Mouse (Mus musculus): Measurements from ENCODE around the gene Tbc1d22a.

Gene Tbc1d22a

DNA sequence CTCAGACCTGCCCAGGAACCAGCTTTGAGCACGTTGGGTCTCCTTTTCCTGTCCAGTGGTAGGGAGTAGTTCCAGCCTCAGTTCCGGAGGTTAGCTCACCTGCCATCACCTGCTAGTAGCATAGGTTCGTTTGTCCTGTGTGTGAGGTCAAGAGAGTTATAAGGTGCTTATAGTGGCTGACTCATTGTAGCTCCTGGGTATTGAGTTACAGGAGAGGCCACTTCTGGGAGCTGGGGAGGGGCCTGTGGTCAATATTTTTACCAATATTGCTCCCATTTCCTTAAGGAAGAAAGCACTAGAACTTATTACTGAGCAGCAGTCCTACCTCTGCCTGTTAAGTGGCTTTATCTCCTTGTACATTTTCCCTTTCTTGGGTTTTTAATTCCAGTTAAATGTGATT, 161.0 kb downstream of the Tbc1d22a start:
- CTCF ChIA-PET = no interaction called here

- CTCF ChIA-PET = no interaction called here
These were observed 161.7 kb downstream of the Tbc1d22a start for GRCm38 (mm10) chr15:86375860-86376394.

GRCm38 (mm10) chr15:86383278-86383677, 169.0 kb downstream of the Tbc1d22a start:
- CTCF ChIA-PET = no interaction called here

- CTCF ChIA-PET = no interaction called here
These were observed 171.2 kb downstream of the Tbc1d22a start for GRCm38 (mm10) chr15:86385436-86385835.

GRCm38 (mm10) chr15:86386325-86386724, 172.1 kb downstream of the Tbc1d22a start:
- CTCF ChIA-PET = no interaction called here

DNA sequence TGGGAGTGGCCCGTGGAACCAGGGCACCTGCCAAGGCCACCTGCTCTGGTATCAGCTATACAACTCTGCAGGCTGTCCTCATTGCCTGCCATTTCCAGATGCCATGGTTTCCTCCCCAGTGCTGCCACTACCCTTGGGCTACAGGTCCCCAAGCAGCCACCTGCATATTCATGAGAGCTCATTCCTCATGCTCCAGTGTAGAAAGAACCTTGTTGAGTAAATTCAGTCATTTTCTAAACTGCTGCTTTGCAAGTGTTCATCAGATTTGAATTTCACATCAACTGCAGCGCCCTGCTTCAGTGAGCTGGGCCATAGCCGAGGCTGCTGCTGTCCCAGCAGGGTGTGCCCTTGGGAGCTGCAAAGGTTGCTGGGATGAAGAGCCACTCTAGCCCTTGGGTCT, 174.3 kb downstream of the Tbc1d22a start:
- CTCF ChIA-PET = no interaction called here

DNA sequence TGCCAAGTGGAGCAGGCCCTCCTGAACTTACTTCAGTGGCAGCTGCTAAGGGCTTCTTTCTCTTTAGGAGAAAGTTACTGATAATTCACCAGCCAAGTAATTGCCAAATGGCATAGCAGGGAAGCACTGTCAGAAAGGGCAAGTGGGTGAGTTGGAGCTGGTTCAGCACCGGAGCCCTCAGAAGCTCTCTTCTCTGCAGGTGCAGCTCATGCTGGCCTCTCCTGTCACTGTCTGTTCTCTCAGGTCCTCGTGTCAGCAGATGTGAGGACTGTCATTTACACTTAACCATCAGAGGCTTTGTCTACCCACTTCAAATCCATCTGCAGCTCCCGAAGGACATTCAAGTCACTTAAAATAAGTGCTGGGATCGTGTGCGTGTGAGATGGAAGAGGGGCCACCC, 190.6 kb downstream of the Tbc1d22a start:
- CTCF ChIA-PET = no interaction called here

- CTCF ChIA-PET = interaction anchor here (1.3 kb wide), 1 partner anchor 155 kb away, joined by 3 read pairs; no protein-coding TSS in a partner anchor
These were observed 191.3 kb downstream of the Tbc1d22a start for GRCm38 (mm10) chr15:86405527-86405926.

GRCm38 (mm10) chr15:86409352-86409751, 195.1 kb downstream of the Tbc1d22a start:
- CTCF ChIA-PET = no interaction called here

GRCm38 (mm10) chr15:86411532-86412080, 197.3 kb downstream of the Tbc1d22a start:
- CTCF ChIA-PET = no interaction called here

- CTCF ChIA-PET = no interaction called here
These were observed 201.7 kb downstream of the Tbc1d22a start for GRCm38 (mm10) chr15:86415951-86416350.

DNA sequence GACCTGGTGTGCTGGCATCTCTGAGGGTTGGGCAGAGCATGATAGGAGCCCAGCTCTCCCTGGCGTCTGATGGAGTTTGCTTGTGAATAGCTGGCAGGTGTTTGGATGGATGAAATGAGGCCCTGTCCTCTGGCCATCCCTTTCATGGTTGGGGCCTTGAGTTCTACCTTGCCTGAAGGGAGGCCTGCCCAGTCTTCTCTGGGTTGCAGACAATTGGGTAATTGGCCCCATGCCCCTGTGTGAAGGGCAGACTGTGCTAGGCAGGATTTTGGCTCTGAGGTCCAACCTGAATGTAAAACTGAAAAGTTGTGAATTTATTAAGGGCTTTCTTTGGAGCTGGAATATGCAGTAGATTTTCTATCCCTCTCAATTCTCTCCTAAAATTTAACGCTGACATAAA, 204.2 kb downstream of the Tbc1d22a start:
- CTCF ChIA-PET = no interaction called here

DNA sequence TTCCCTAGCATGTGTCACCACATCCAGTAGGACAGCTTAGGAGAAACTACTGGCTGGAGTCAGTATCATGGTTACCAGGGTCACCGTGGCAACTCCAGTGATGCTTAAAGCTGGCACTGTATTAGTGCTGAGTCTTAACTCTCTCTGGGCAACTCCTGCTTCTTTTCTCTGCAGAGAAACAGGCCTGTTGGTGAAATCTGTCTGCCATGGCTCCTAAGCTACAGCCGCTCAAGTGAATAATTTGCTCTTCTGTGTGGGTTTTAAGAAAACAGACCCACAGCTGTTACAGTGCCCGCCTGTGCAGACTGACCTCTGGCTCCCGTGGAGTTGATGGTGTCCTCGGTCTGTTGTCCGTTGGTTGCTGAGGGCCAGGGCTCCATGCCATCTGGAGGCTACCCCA, 205.4 kb downstream of the Tbc1d22a start:
- CTCF ChIA-PET = interaction anchor here (0.6 kb wide), 1 partner anchor 49 kb away, joined by 18 read pairs; no protein-coding TSS in a partner anchor

DNA sequence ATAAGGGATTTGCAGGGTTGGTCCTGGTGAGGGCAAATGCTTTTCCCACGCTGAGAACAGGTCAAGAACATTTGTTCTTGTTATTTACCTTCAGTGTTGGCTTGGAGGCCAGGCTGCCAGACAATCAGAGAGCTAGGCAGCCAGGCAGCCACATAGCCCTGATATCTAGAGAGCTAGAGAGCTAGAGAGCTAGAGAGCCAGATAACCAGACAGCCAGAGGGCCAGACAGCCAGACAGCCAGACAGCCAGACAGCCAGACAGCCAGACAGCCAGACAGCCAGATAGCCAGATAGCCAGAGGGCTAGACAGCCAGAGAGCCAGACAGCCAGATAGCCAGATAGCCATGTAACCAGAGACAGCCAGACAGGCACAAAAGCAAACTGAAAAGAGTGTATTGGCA, 208.6 kb downstream of the Tbc1d22a start:
- CTCF ChIA-PET = no interaction called here

GRCm38 (mm10) chr15:86423884-86424283, 209.6 kb downstream of the Tbc1d22a start:
- CTCF ChIA-PET = no interaction called here

DNA sequence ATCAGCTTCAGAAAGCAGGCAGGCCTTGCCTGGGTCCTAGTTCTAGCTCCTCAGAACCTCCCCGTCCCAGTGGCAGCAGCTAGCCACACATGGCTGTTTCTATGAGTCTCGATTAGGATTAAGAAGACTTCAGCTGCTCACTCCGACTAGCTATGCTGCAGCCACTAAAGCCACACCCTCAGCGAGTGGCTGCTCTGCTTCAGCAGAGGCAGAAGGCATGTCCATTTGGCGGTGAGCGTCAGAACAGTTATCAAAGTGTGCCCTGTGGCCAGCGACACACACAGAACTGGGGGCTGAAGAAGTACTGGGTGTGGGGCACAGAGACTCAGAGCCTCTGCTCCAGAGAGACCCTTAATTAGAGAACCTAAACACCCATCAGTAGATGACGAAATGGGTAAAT, 210.7 kb downstream of the Tbc1d22a start:
- CTCF ChIA-PET = interaction anchor here (0.5 to 0.6 kb wide), 2 partner anchors 164 to 520 kb away, joined by 3 to 4 read pairs; no protein-coding TSS in a partner anchor

DNA sequence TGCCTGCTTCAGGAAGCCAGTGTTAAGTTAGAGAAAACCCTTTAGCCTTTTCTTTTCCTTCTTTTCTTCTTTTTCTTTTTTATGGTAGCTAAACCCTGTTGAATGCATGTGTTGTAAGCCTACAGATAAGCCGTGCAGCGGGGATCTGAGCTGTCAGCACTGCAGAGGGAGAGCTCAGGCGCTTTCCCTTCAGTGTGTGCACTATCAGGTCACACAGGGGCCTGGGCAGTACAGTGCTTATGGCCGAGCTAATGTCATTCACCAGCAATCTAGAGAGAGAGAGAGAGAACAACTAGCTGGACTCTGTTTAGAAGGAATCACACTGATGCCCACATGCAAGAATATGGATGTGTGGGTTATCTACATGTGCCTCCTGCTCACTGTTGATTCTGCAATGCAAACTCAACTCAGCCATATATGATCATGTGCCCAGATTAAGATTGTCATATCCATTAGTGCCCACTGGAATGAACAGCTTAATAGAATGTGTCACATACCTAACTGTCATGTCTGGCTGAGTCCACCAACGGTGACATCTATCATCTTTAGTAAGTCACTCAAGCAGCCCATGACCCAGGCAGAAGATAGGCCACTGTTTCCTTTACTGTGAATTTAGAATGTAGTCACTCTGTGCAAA, 212.2 kb downstream of the Tbc1d22a start:
- CTCF ChIA-PET = no interaction called here

GRCm38 (mm10) chr15:86427439-86427838, 213.2 kb downstream of the Tbc1d22a start:
- CTCF ChIA-PET = no interaction called here

GRCm38 (mm10) chr15:86428496-86428895, 214.2 kb downstream of the Tbc1d22a start:
- CTCF ChIA-PET = no interaction called here

DNA sequence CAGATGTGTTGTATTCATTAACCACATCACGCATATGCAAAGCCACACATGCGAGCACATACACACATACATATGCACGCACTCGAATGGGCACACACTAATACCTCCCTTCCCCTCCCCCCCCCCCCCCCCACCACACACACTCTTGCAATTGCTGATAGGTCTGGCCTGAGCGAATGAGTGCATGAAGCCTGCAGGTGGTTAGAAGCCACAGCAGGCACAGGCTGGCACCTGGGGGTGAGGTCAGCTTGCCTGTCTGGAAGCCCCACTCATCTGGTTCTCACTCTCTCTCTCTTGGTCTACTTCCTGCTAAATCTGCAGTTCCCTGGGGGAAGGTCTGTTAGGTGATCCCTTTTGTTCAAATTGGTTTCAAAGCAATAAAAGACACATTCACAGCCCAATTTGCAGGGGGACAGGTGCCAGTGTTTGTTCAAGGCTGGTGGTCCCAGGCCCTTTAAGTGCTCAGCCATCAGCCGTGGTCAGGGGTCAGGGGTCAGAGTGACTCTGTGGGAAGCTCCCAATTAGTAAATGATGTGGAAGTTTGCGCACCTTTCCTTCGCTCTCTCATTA, 215.6 kb downstream of the Tbc1d22a start:
- CTCF ChIA-PET = no interaction called here

DNA sequence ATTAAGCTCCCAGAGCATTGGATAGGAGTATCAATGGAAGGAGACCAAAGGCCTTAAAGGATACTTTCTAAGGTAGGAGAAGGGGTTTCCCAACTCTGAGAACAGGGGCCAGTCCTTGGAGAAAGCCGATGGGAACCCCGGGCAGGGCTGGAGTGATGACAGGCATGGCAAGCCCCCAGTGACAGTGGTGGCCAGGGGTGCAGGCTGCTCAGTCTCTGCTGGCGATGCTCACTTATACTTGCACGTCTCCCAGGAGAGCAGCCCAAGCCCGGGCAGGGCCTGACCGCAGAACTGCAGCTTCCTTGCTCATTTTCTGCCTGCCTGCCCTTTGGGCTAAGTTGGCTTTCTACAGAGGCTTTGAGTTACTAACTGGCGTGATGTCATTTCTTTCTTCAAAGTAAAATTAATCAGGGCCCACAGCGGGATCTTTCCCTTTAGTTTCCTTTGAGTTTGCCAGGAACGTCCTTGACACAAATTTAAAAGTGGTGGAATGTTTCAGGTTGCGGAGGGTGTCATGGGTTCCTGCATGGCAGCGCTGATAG, 217.4 kb downstream of the Tbc1d22a start:
- CTCF ChIA-PET = no interaction called here

DNA sequence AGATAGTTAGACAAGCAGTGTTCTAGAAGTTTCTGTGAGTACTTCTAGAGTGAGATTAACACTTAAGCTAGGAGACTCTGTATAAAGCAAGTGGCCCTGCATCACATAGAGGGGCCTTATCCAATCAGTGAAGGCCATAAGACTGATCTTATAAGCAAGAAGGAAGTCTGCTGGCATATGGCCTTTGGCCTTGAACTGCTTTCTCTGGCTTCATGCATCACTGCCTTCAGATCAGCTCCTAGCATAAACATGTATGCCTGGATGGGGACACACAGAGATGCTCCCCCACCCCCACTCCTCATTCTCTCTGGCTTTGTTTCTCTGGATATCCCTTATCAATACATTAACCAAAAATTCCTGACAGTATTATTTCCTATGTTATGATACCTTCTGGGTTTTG, 218.5 kb downstream of the Tbc1d22a start:
- CTCF ChIA-PET = no interaction called here

- CTCF ChIA-PET = no interaction called here
These were observed 219.1 kb downstream of the Tbc1d22a start for GRCm38 (mm10) chr15:86433378-86433777.

All from spleen, embryonic (tissue).